Mouse (Mus musculus): Measurements from ENCODE around the gene Usp29. TPM values are rescaled to one million over a fixed set of nuclear protein-coding genes. Genes with fewer than 3 reads are reported as not detected.
"Not testable (repeated sequence)": the region's sequence is repeated elsewhere in the genome, so short reads cannot be mapped to it uniquely, and the experiment has no call there.

The Usp29 gene
- polyA plus RNA-seq, 1 experiment from 2014 or later = 9.3 TPM

DNA sequence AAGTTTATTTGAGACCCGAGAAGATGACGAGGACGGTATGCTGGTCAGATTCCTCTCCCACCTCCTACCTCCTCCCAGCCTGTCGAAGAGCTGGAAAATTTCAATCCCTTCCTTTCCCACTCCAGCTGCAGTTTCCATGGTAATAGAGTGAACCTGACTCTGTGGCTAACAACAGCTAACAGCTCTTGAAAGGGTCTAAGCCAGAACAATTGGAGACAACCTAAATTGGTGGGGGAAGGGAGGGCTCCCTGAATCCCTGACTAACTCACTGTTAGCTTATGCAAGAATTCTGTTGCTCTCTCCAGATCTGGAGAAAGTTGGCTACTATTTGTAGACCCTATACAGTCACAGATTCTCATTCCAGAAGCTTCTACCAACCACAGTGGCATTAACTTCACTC is 23.1 kb downstream of the Usp29 start:
- H3K27ac ChIP-seq (ENCODE audit: low read depth, low read length) = no peak overlapping the region
- H3K27me3 ChIP-seq (ENCODE audit: control insufficient read depth, insufficient read depth, low read length) = no peaks in the 10 kb centered on the region
- no peaks in the 10 kb centered on the region for H3K9me3 ChIP-seq (ENCODE audit: control insufficient read depth, low read length)
- ATAC-seq (ENCODE audit: low FRiP score, low TSS enrichment) = no peak
- no peaks in the 10 kb centered on the region for H3K4me1 ChIP-seq (ENCODE audit: control insufficient read depth, insufficient read depth, low read length)
- H3K36me3 ChIP-seq (ENCODE audit: control insufficient read depth, insufficient read depth, low read length) = no peaks in the 10 kb centered on the region; the same call in 1 of the 2 replicates
- H3K9ac ChIP-seq (ENCODE audit: low read depth, low read length) = no peak overlapping the region
- WGBS = 24% methylated on average over 4 of the region's 4 CpGs
- no peak overlapping the region for H3K4me2 ChIP-seq (replicated peaks; ENCODE audit: low read depth, low read length)
- no peak overlapping the region for H3K4me3 ChIP-seq (ENCODE audit: low read length)

DNA sequence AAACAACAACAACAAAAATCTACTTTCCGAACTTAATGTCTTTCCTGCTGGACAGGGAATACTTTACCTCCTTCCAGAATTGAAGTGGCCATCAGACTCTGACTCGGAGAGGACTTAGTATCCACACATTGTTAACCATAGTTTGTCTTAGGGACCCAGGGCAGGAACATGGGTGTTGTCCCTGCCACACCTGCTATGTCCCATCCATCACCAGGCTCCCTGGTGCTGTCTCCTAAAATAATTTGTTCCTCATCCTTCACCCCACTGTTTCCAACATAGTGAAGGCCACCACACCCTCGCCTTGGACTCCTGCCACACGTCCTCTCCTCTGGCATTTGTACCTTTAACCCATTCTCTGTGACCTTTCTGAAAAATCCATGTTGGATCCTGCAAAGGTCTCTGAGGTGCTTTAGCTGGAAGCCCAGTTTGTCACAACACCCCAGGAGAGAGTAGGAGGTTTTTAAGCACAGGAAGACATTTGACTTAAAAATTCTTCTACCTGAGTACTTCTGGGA is 26.5 kb downstream of the Usp29 start:
- 86% methylated on average over 4 of the region's 4 CpGs for WGBS
- H3K27ac ChIP-seq (ENCODE audit: low read depth, low read length) = no peak overlapping the region
- no peaks in the 10 kb centered on the region; the same call in 1 of the 2 replicates for H3K36me3 ChIP-seq (ENCODE audit: control insufficient read depth, insufficient read depth, low read length)
- no peak overlapping the region for H3K9ac ChIP-seq (ENCODE audit: low read depth, low read length)
- no peak overlapping the region for H3K4me2 ChIP-seq (replicated peaks; ENCODE audit: low read depth, low read length)
- no peaks in the 10 kb centered on the region for H3K9me3 ChIP-seq (ENCODE audit: control insufficient read depth, low read length)
- H3K4me3 ChIP-seq (ENCODE audit: low read length) = no peak overlapping the region
- no peaks in the 10 kb centered on the region for H3K27me3 ChIP-seq (ENCODE audit: control insufficient read depth, insufficient read depth, low read length)
- ATAC-seq (ENCODE audit: low FRiP score, low TSS enrichment) = no peak
- H3K4me1 ChIP-seq (ENCODE audit: control insufficient read depth, insufficient read depth, low read length) = no peaks in the 10 kb centered on the region

DNA sequence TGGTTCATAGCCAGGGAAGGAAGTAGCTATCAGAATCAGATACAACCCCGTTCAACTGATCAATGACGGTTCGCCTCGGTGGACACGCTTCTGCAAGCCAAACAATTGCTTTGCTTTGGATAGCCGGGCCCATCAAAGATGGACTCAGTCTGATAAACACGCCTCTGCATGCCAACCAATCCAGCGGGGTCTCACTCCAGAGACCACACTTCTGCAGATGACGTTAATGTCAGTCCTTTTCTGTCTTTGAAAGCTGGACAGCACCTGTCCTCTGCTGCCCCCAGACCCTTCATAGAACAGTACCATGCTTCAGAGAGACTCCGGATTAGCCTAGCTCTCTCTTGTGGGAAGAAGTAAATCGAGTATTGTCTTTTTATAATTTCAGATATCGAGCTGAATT is 29.3 kb downstream of the Usp29 start:
- no peak overlapping the region for H3K9ac ChIP-seq (ENCODE audit: low read depth, low read length)
- H3K4me1 ChIP-seq (ENCODE audit: control insufficient read depth, insufficient read depth, low read length) = no peaks in the 10 kb centered on the region
- H3K27ac ChIP-seq (ENCODE audit: low read depth, low read length) = no peak overlapping the region
- no peaks in the 10 kb centered on the region for H3K9me3 ChIP-seq (ENCODE audit: control insufficient read depth, low read length)
- ATAC-seq (ENCODE audit: low FRiP score, low TSS enrichment) = 0 out of 2 replicates have a peak, but pooled peaks have one; percentile 45
- H3K36me3 ChIP-seq (ENCODE audit: control insufficient read depth, insufficient read depth, low read length) = no peaks in the 10 kb centered on the region; the same call in 1 of the 2 replicates
- no peaks in the 10 kb centered on the region for H3K27me3 ChIP-seq (ENCODE audit: control insufficient read depth, insufficient read depth, low read length)
- no peak overlapping the region for H3K4me2 ChIP-seq (replicated peaks; ENCODE audit: low read depth, low read length)
- no peak overlapping the region for H3K4me3 ChIP-seq (ENCODE audit: low read length)
- 67% methylated on average over 12 of the region's 12 CpGs for WGBS

DNA sequence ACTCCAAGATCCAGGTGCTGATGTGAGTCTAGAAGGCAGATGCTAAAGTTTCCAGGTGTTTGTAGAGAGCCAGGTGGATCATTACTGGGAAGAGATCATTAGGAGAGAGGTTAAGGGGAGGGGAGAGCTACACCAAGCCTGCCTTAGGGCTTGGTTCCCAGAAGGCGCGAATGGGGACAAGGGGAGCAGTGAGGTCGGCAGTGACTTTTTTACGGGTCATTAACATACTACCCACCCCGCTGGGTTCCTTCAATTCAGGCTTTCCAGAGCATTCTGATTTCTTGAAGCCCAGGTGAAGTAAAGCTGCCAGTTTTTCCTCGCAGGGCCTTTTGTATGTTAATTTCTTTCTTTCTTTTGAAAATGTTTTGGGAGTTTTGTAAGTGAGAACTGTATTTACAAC is 29.8 kb downstream of the Usp29 start:
- H3K27me3 ChIP-seq (ENCODE audit: control insufficient read depth, insufficient read depth, low read length) = no peaks in the 10 kb centered on the region
- H3K9me3 ChIP-seq (ENCODE audit: control insufficient read depth, low read length) = no peaks in the 10 kb centered on the region
- no peaks in the 10 kb centered on the region for H3K36me3 ChIP-seq (ENCODE audit: control insufficient read depth, insufficient read depth, low read length)
- no peak overlapping the region for H3K4me3 ChIP-seq (ENCODE audit: low read length)
- 26% methylated on average over 6 of the region's 6 CpGs for WGBS
- H3K4me1 ChIP-seq (ENCODE audit: control insufficient read depth, insufficient read depth, low read length) = no peaks in the 10 kb centered on the region
- ATAC-seq (ENCODE audit: low FRiP score, low TSS enrichment) = no peak
- H3K4me2 ChIP-seq (replicated peaks; ENCODE audit: low read depth, low read length) = no peak overlapping the region
- no peak overlapping the region for H3K9ac ChIP-seq (ENCODE audit: low read depth, low read length)
- no peak overlapping the region for H3K27ac ChIP-seq (ENCODE audit: low read depth, low read length)

DNA sequence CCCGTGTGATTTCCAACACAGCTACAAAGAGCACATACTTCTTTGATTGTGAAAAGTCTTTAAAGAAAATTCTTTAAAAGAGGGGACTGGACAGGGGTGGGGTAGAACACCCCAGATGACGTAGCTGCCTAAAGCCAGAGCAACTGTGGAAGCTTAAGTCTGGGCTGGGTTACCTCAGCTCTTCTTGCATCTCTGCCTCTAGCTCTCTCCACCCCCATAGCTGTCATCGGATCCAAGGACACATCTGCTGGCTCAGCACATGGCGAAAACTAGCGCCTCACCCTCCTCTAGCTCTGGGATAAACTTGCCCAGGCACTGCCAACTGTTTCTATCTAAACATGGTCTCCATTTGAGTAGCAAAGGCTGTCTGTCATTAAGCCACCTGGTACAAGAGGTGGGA is 34.9 kb downstream of the Usp29 start:
- Histone ChIP-seq H3K36me3 (ENCODE audit: control insufficient read depth, insufficient read depth, low read length) (no peaks in the 10 kb centered on the region), H3K4me1 (ENCODE audit: control insufficient read depth, insufficient read depth, low read length) (no peaks in the 10 kb centered on the region; the same call in none of the 2 replicates), H3K9ac (ENCODE audit: low read depth, low read length) (no peak overlapping the region), H3K9me3 (ENCODE audit: control insufficient read depth, low read length) (no peaks in the 10 kb centered on the region), H3K4me3 (ENCODE audit: low read length) (no peak overlapping the region), H3K27me3 (ENCODE audit: control insufficient read depth, insufficient read depth, low read length) (no peaks in the 10 kb centered on the region), H3K4me2 (replicated peaks; ENCODE audit: low read depth, low read length) (no peak overlapping the region), H3K27ac (ENCODE audit: low read depth, low read length) (no peak overlapping the region)
- peak; percentile 73; the same call in 1 of the 2 replicates for ATAC-seq (ENCODE audit: low FRiP score, low TSS enrichment)
- WGBS = 43% methylated on average over 5 of the region's 5 CpGs

DNA sequence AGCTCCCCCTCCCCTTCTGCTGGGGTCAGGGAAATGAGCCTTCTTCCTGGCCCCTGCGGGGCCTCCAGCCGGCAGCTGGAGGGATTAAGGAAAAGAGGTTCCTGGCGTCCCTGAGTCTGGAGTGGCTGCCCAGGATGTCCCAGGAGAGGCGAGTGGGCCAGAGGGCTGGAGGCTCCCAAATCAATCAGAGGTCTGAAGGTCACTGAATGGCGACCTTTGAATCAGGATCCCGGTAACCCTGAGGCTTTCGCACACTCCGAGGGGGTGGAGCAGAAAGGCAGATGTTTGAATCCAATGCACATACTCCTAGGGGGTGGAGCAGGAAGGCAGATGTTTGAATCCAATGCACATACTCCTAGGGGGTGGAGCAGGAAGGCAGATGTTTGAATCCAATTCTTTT is 39.9 kb downstream of the Usp29 start:
- Histone ChIP-seq H3K9ac (ENCODE audit: low read depth, low read length) (no peak overlapping the region), H3K4me2 (replicated peaks; ENCODE audit: low read depth, low read length) (no peak overlapping the region), H3K9me3 (ENCODE audit: control insufficient read depth, low read length) (no peaks in the 10 kb centered on the region), H3K27me3 (ENCODE audit: control insufficient read depth, insufficient read depth, low read length) (no peaks in the 10 kb centered on the region), H3K27ac (ENCODE audit: low read depth, low read length) (peak overlapping the region; percentile 73), H3K4me3 (ENCODE audit: low read length) (no peak overlapping the region), H3K36me3 (ENCODE audit: control insufficient read depth, insufficient read depth, low read length) (no peaks in the 10 kb centered on the region), H3K4me1 (ENCODE audit: control insufficient read depth, insufficient read depth, low read length) (peaks cover 16% of the 10 kb centered on the region)
- WGBS = under 1% methylated on average over 8 of the region's 8 CpGs
- peak; percentile 63 for ATAC-seq (ENCODE audit: low FRiP score, low TSS enrichment)

DNA sequence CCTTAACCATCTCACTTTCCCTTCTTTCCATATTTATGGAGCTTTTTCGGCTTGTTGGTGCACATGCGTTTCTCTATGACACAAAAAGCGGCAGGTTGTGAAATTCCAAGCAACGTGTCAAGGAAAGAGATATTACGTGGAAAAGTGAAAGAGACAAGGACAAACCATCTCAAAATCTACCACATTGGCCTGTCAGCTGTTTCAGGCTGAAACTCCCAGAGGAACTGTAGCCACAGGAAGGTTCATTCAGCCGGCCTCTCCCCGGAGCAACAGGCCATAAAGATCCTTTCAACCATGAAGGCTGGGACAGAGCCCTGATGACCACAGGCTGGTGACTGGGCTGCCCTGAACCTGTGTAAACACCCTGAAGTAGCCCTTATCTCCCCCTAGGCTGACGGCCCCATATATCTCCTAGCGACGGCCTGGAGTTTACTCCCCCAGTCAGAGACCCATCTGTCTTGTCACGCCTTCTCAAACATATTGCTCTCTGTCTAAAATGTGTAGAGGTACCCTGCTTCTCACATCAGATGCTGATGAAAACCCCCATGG is 43.6 kb downstream of the Usp29 start:
- not testable (repeated sequence) for H3K36me3 ChIP-seq (ENCODE audit: control insufficient read depth, insufficient read depth, low read length); H3K4me2 ChIP-seq (replicated peaks; ENCODE audit: low read depth, low read length); H3K9ac ChIP-seq (ENCODE audit: low read depth, low read length); H3K27me3 ChIP-seq (ENCODE audit: control insufficient read depth, insufficient read depth, low read length); H3K9me3 ChIP-seq (ENCODE audit: control insufficient read depth, low read length); H3K4me3 ChIP-seq (ENCODE audit: low read length)
- ATAC-seq (ENCODE audit: low FRiP score, low TSS enrichment) = peak; percentile 92
- Histone ChIP-seq H3K4me1 (ENCODE audit: control insufficient read depth, insufficient read depth, low read length) (peaks cover 43% of the 10 kb centered on the region), H3K27ac (ENCODE audit: low read depth, low read length) (peak overlapping the region; percentile 71; the same call in 1 of the 2 replicates)
- WGBS = 10% methylated on average over 11 of the region's 11 CpGs

DNA sequence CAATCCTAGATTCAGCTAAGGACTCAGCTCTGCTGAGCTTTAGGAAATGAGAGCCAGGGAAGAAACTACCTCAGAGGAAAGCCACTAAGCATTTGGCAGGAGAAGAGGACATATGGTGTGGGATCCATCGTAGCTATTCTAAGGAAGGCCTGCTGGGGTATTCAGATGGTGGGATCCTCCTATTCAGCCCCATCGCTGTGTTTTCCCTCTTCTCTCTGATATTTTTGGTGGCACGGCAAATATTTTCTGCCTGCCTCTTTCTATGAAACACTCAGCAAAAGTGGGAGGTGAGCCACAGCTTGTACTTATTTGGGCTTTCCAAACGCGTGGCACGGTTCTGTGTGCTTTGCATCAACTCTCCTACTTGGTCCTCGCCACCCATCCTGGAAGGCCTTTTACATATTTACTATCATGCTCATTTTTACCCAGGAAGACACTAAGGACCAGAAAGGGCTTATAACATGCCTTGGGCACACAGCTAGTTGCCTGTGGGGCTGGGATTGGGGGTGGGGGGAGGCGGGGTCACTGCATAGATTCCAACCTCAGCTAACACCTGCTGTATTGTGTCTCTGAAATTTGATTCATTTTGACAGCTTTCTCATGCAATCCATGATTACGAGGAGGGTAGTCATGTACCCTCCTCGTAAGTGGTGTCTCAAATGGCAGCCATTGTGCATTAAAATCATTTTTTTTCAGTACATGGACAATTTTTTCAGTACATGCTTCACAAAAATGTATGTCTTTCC is 46.1 kb downstream of the Usp29 start:
- ATAC-seq (ENCODE audit: low FRiP score, low TSS enrichment) = no peak
- WGBS = 85% methylated on average over 10 of the region's 10 CpGs
- Histone ChIP-seq H3K4me3 (ENCODE audit: low read length) (no peak overlapping the region), H3K4me2 (replicated peaks; ENCODE audit: low read depth, low read length) (no peak overlapping the region), H3K36me3 (ENCODE audit: control insufficient read depth, insufficient read depth, low read length) (no peaks in the 10 kb centered on the region), H3K27ac (ENCODE audit: low read depth, low read length) (peak overlapping the region; percentile 84; the same call in 1 of the 2 replicates), H3K4me1 (ENCODE audit: control insufficient read depth, insufficient read depth, low read length) (peaks cover 41% of the 10 kb centered on the region), H3K9me3 (ENCODE audit: control insufficient read depth, low read length) (no peaks in the 10 kb centered on the region), H3K9ac (ENCODE audit: low read depth, low read length) (no peak overlapping the region), H3K27me3 (ENCODE audit: control insufficient read depth, insufficient read depth, low read length) (no peaks in the 10 kb centered on the region)

DNA sequence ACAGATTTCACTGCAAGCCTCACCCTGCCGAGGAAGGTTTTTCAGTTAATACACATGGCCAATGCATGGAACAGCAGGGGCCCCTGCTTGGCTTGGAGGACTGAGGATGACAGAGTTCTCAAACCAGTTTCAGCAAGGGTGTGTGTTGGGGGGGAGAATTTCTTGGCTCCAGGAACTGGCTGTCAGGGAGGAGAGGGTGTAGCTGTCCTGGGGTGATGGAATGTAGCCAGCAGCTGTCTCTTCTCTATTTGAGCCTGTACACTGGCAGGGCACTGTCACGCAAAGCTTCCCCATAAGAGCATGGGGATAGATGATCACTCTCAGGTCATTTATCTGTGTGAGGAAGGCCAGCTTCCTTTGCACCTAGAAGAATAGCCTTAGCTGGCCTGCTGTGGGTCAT is 46.7 kb downstream of the Usp29 start:
- Histone ChIP-seq H3K27me3 (ENCODE audit: control insufficient read depth, insufficient read depth, low read length) (no peaks in the 10 kb centered on the region), H3K9ac (ENCODE audit: low read depth, low read length) (no peak overlapping the region), H3K27ac (ENCODE audit: low read depth, low read length) (peak overlapping the region; percentile 84), H3K36me3 (ENCODE audit: control insufficient read depth, insufficient read depth, low read length) (no peaks in the 10 kb centered on the region), H3K4me2 (replicated peaks; ENCODE audit: low read depth, low read length) (no peak overlapping the region; the same call in 1 of the 2 replicates), H3K4me1 (ENCODE audit: control insufficient read depth, insufficient read depth, low read length) (peaks cover 46% of the 10 kb centered on the region), H3K4me3 (ENCODE audit: low read length) (no peak overlapping the region), H3K9me3 (ENCODE audit: control insufficient read depth, low read length) (no peaks in the 10 kb centered on the region)
- WGBS = 33% methylated on average over 2 of the region's 2 CpGs
- ATAC-seq (ENCODE audit: low FRiP score, low TSS enrichment) = peak; percentile 53
